Comparison of ENCODE assay signal across 31 mouse cellular contexts in the genomic region with DNA sequence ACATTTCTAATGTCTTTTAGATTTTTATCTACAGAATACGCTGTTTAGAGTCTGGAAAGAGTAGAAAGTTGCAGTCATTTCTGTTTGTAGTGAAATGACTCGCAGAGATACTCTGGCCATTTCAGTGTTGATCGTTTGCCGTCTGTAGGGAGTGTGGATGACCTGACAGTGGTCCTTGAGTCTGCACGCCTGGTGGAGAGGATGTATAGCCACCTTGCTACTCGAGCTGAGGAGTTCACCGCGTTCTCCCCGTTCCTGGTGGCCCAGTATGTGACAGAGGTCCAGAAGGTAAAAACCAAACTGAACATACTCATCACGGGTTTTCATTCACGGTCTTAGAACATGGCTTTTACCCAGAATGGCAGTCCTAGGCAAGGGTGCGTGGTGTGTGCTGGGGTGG.
"Had no signal": no experiment of that assay in that cellular context is flagged by ENCODE, and none has a peak within 500 bp of the region (broad histone marks: within the 10 kb centered on the region; RNA-seq: fewer than 3 reads in every experiment).

No protein-coding gene starts in this region.

- H3K4me3 ChIP-seq: limb, embryonic 10.5 days; limb, embryonic 12.5 days; limb, embryonic 13.5 days; limb, embryonic 15.5 days; liver, embryonic 12.5 days; liver, embryonic 15.5 days; lung, embryonic 15.5 days; midbrain, embryonic 10.5 days; midbrain, embryonic 12.5 days; midbrain, embryonic 13.5 days; midbrain, embryonic 15.5 days; myocyte; neural tube, embryonic 12.5 days; neural tube, embryonic 13.5 days had no signal

- H3K9me3 ChIP-seq: limb, embryonic 10.5 days; limb, embryonic 12.5 days; limb, embryonic 13.5 days; limb, embryonic 15.5 days; liver, embryonic 12.5 days; liver, embryonic 15.5 days; lung, embryonic 15.5 days; megakaryocyte, embryonic 14.5 days; midbrain, embryonic 10.5 days; midbrain, embryonic 12.5 days; midbrain, embryonic 13.5 days; midbrain, embryonic 15.5 days; neural tube, embryonic 12.5 days; neural tube, embryonic 13.5 days had no signal

- H3K27me3 ChIP-seq: limb, embryonic 12.5 days; limb, embryonic 13.5 days; limb, embryonic 15.5 days; liver, embryonic 12.5 days; liver, embryonic 15.5 days; lung, embryonic 15.5 days; megakaryocyte, embryonic 14.5 days; midbrain, embryonic 12.5 days; midbrain, embryonic 13.5 days; midbrain, embryonic 15.5 days; neural tube, embryonic 12.5 days; neural tube, embryonic 13.5 days had no signal

- H3K27ac ChIP-seq: limb, embryonic 10.5 days; limb, embryonic 12.5 days; limb, embryonic 13.5 days; limb, embryonic 15.5 days; liver, embryonic 14.5 days; liver, embryonic 15.5 days; lung, embryonic 15.5 days; macrophage; midbrain, embryonic 10.5 days; midbrain, embryonic 12.5 days; midbrain, embryonic 13.5 days; midbrain, embryonic 15.5 days; neural tube, embryonic 12.5 days; neural tube, embryonic 13.5 days had no signal

- ATAC-seq: lung, postnatal 0 days; midbrain, embryonic 13.5 days; midbrain, embryonic 15.5 days; midbrain, embryonic 16.5 days had no signal

- H3K9ac ChIP-seq: limb, embryonic 12.5 days; limb, embryonic 13.5 days; limb, embryonic 15.5 days; liver, embryonic 12.5 days; liver, embryonic 14.5 days; liver, embryonic 15.5 days; lung, embryonic 14.5 days; lung, embryonic 15.5 days; midbrain, embryonic 12.5 days; midbrain, embryonic 13.5 days; midbrain, embryonic 15.5 days; neural tube, embryonic 12.5 days; neural tube, embryonic 13.5 days had no signal

- H3K4me1 ChIP-seq: limb, embryonic 10.5 days; limb, embryonic 12.5 days; limb, embryonic 13.5 days; limb, embryonic 15.5 days; liver, embryonic 15.5 days; lung, embryonic 15.5 days; midbrain, embryonic 10.5 days; midbrain, embryonic 12.5 days; midbrain, embryonic 13.5 days; midbrain, embryonic 15.5 days; neural tube, embryonic 12.5 days; neural tube, embryonic 13.5 days had no signal

- H3K4me2 ChIP-seq: limb, embryonic 12.5 days; limb, embryonic 13.5 days; limb, embryonic 15.5 days; liver, embryonic 11.5 days; liver, embryonic 15.5 days; lung, embryonic 14.5 days; lung, embryonic 15.5 days; midbrain, embryonic 11.5 days; midbrain, embryonic 12.5 days; midbrain, embryonic 13.5 days; midbrain, embryonic 15.5 days; neural tube, embryonic 12.5 days; neural tube, embryonic 13.5 days had no signal

- DNase-seq: left cerebral cortex, postnatal 4 days; liver; lung, adult 18-20 months; lung, adult 2 months; lung, embryonic 14.5 days; lung, postnatal 10 days; lung, postnatal 14 days; lung, postnatal 36 days; lung, postnatal 4 days; midbrain, embryonic 14.5 days had no signal
